Mouse (Mus musculus): ENCODE data around the gene Dpp8. TPM values are rescaled to one million over a fixed set of nuclear protein-coding genes. Genes with fewer than 3 reads are reported as not detected.
A peak's percentile ranks its signal among the peaks of the same experiment; 100 is the strongest.

Dpp8 gene
- polyA plus RNA-seq, 1 experiment from 2014 or later, result 36.3 TPM

DNA sequence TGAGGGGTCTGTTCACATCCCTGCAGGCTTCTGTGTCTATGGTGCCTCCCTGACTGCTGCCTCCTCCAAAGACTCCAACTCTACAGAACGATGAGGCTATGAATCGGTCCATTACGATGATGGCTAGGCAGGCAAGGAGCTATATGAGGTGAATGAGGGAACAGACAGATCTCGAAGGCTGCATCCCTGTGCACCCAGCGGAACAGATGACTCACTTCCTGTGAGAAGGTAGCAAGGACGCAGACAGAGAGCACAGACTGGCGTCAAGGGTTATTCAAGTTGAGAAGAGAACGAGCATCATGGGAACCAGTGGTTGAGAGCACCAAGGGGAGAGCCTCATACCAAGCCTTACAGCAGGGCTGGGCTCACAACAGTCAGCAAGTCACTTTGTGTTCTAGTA, 21.6 kb upstream of the Dpp8 start:
- Histone ChIP-seq H3K4me3 (ENCODE audit: low read depth, low read length) (no peak overlapping the region), H3K36me3 (ENCODE audit: control insufficient read depth, insufficient read depth, low read length) (peaks cover 29% of the 10 kb centered on the region), H3K4me2 (ENCODE audit: low read length) (no peak overlapping the region), H3K9ac (ENCODE audit: low read length) (no peak overlapping the region), H3K27me3 (replicated peaks; ENCODE audit: control insufficient read depth, insufficient read depth, low read length) (no peaks in the 10 kb centered on the region), H3K4me1 (ENCODE audit: control insufficient read depth, insufficient read depth, low read length) (0 out of 2 replicates have a peak, but pooled peaks cover under 1% of the 10 kb centered on the region), H3K9me3 (replicated peaks; ENCODE audit: control insufficient read depth, low read length) (no peaks in the 10 kb centered on the region), H3K27ac (ENCODE audit: low read depth, low read length) (no peak overlapping the region)
- DNase-seq (ENCODE audit: low spot score) (no peak), ATAC-seq (no peak)
- 91% methylated on average over 8 of the region's 8 CpGs for WGBS

DNA sequence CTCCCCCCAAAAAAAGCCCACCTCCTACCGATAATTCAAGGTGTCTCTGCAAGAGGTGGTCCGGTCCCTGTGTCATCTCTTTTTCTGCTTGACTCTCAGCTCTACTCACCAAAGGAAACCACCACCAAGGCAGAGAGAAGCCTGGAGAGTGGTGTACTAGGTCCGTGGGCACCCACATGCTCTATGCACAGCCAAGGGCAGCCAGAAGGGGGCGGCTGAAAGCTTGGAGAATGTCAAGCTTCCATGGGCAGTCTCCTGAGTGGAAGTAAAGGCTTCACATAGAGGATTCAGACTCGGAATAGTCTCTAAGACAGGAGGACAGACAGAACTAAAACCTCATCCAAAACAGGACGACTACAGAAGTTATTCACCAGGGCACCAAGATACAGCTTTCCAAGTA, 20.9 kb upstream of the Dpp8 start:
- Histone ChIP-seq H3K36me3 (ENCODE audit: control insufficient read depth, insufficient read depth, low read length) (peaks cover 22% of the 10 kb centered on the region), H3K27ac (ENCODE audit: low read depth, low read length) (no peak overlapping the region), H3K9me3 (replicated peaks; ENCODE audit: control insufficient read depth, low read length) (no peaks in the 10 kb centered on the region), H3K9ac (ENCODE audit: low read length) (no peak overlapping the region), H3K4me2 (ENCODE audit: low read length) (no peak overlapping the region), H3K4me3 (ENCODE audit: low read depth, low read length) (no peak overlapping the region), H3K4me1 (ENCODE audit: control insufficient read depth, insufficient read depth, low read length) (peaks cover 7% of the 10 kb centered on the region; the same call in 1 of the 2 replicates), H3K27me3 (replicated peaks; ENCODE audit: control insufficient read depth, insufficient read depth, low read length) (no peaks in the 10 kb centered on the region)
- ATAC-seq (no peak), DNase-seq (ENCODE audit: low spot score) (no peak)
- WGBS, result 55% methylated on average over 6 of the region's 6 CpGs

DNA sequence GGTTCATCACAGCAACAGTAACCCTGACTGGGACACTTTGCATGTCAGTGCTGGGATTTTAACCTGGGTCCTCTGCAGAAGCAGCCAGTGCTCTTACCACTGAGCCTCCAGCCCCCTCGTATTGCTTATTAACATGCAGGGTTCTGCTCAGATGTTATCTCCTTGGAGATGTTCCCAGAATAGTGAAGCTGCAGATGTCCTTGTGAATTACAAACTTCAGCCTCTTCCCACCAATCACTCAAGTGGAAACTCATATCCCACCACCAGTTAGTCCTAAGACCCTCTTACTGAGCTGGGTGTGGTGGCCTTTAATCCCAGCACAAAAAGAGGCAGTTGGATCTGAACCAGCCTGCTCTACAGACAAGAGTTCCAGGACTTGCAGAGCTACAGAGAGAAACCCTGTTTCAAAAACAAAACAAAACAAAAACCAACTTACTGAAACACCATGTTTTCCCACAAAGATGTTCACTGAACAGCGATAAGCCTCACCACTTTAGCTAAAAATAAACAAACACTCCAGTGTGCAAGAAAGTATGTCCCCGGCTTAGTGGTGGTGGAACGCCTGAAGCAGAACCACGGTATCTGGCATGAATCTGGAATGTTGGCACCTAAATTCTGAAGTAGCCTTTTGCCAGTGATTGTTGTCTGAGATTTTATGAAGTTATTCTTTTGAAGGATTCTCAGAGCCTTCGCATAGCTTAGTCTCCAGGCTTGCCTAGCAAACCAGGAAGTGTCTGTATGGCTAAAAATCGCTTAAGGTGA, 16.6 kb upstream of the Dpp8 start:
- DNase-seq (ENCODE audit: low spot score) (peak; percentile 7), ATAC-seq (no peak)
- Histone ChIP-seq H3K9me3 (replicated peaks; ENCODE audit: control insufficient read depth, low read length) (no peaks in the 10 kb centered on the region), H3K4me3 (ENCODE audit: low read depth, low read length) (no peak overlapping the region), H3K27ac (ENCODE audit: low read depth, low read length) (0 out of 2 replicates have a peak overlapping the region, but pooled peaks have one; percentile 9), H3K36me3 (ENCODE audit: control insufficient read depth, insufficient read depth, low read length) (peaks cover 2% of the 10 kb centered on the region), H3K9ac (ENCODE audit: low read length) (no peak overlapping the region), H3K27me3 (replicated peaks; ENCODE audit: control insufficient read depth, insufficient read depth, low read length) (no peaks in the 10 kb centered on the region), H3K4me1 (ENCODE audit: control insufficient read depth, insufficient read depth, low read length) (peaks cover 41% of the 10 kb centered on the region), H3K4me2 (ENCODE audit: low read length) (no peak overlapping the region)
- 80% methylated on average over 7 of the region's 7 CpGs for WGBS

DNA sequence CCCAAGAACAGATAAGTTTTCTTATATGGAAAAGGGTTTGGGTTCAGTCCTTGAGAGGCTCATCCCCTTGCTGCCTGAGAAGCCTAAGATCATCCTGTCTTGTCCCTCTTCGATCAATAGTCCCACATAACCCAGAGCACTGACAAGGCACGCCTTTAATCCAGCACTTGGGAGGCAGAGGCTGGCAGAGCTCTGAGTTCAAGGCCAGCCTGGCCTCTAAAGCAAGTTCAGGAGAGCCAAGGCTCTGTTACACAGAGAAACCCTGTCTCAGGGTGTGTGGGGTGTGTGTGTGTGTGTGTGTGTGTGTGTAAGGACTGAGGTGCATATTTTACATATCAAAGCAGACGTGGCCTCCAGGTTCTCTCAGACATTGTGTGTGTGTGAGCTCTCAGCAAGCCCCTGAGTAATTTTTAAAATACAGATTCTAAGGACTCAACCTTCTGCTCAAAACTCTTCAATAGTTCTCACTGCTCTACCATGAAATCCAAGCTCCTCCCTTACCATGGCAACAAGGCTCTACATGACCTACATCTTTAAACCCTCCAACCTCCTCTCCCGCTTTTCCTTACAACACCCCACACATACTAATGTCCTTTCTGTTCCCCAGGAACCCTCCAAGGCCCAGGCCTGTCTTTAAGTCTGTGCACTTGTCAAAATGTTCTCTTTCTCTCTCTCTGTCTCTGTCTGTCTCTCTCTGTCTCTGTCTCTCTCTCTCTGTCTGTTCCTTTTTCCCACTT, 15.8 kb upstream of the Dpp8 start:
- Histone ChIP-seq H3K27ac (ENCODE audit: low read depth, low read length) (0 out of 2 replicates have a peak overlapping the region, but pooled peaks have one; percentile 9), H3K27me3 (replicated peaks; ENCODE audit: control insufficient read depth, insufficient read depth, low read length) (no peaks in the 10 kb centered on the region), H3K9me3 (replicated peaks; ENCODE audit: control insufficient read depth, low read length) (no peaks in the 10 kb centered on the region), H3K4me2 (ENCODE audit: low read length) (no peak overlapping the region), H3K36me3 (ENCODE audit: control insufficient read depth, insufficient read depth, low read length) (no peaks in the 10 kb centered on the region), H3K4me1 (ENCODE audit: control insufficient read depth, insufficient read depth, low read length) (peaks cover 41% of the 10 kb centered on the region), H3K9ac (ENCODE audit: low read length) (no peak overlapping the region), H3K4me3 (ENCODE audit: low read depth, low read length) (no peak overlapping the region)
- 63% methylated on average over 4 of the region's 4 CpGs for WGBS
- no peak for ATAC-seq
- peak; percentile 24 for DNase-seq (ENCODE audit: low spot score)

DNA sequence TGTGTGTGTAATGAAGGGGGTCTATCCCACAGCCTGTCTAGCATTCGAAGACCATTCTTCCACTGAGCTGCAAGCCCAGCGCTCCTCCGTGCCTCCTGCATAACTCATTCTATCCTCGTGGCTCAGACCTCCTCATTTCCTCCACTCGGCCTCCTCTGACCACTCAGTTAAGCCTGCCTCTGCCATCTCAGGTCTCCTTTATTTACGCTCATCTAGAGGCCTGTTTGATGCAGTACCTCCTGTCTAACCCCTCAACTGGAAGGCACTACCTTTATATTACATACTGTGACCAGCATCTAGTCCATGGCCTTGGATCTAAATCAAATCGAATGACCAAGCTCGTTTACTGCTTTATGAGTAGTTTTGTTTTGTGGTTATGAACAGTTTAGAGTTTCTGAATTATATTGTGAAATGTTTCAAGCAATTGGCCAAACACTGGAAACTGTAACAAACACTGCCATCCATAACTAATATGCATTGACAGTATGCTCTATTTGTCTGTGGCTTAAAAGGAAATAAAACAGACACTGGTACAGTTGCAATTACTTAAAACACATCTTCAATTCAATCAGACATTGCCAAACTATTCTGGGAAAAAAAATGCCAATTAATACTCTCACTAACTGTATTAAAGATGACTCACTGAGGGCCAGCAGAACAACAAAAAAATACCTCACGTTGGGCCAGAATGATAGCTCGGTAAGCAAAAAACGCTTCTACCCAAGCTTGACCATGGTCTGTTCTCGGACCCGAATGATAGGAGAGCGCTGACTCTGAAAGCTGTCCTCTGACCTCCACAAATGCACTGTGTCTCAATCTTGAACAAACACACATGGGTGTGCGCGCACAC, 15.0 kb upstream of the Dpp8 start:
- no peak overlapping the region for H3K4me3 ChIP-seq (ENCODE audit: low read depth, low read length)
- H3K4me1 ChIP-seq (ENCODE audit: control insufficient read depth, insufficient read depth, low read length), result peaks cover 44% of the 10 kb centered on the region
- no peak for DNase-seq (ENCODE audit: low spot score)
- no peaks in the 10 kb centered on the region for H3K27me3 ChIP-seq (replicated peaks; ENCODE audit: control insufficient read depth, insufficient read depth, low read length)
- no peaks in the 10 kb centered on the region for H3K9me3 ChIP-seq (replicated peaks; ENCODE audit: control insufficient read depth, low read length)
- no peak overlapping the region; the same call in 1 of the 2 replicates for H3K9ac ChIP-seq (ENCODE audit: low read length)
- H3K36me3 ChIP-seq (ENCODE audit: control insufficient read depth, insufficient read depth, low read length), result no peaks in the 10 kb centered on the region
- no peak overlapping the region for H3K4me2 ChIP-seq (ENCODE audit: low read length)
- no peak for ATAC-seq
- H3K27ac ChIP-seq (ENCODE audit: low read depth, low read length), result no peak overlapping the region
- WGBS, result 81% methylated on average over 16 of the region's 16 CpGs

DNA sequence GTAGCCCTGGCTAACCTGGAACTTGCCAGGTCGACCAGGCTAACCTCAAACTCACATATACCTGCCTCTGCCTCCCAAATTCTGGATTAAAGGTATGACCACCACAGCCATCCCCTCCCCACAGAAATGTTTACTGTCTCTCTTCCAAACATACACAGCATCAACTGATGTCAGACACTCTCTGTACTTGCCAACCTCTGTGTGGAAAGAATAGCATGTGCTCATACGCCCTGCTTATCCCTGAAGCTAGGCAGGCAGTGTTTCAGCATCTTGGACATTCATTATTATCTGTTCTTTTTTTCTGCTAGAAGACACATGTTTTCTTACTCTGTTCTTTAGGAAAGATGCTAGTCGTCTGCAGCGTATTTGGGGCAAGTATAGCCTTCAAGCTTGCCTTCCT, 14.3 kb upstream of the Dpp8 start:
- ATAC-seq (no peak), DNase-seq (ENCODE audit: low spot score) (no peak)
- Histone ChIP-seq H3K9ac (ENCODE audit: low read length) (no peak overlapping the region; the same call in 1 of the 2 replicates), H3K4me2 (ENCODE audit: low read length) (no peak overlapping the region), H3K4me3 (ENCODE audit: low read depth, low read length) (no peak overlapping the region), H3K27ac (ENCODE audit: low read depth, low read length) (no peak overlapping the region), H3K27me3 (replicated peaks; ENCODE audit: control insufficient read depth, insufficient read depth, low read length) (no peaks in the 10 kb centered on the region), H3K9me3 (replicated peaks; ENCODE audit: control insufficient read depth, low read length) (no peaks in the 10 kb centered on the region), H3K4me1 (ENCODE audit: control insufficient read depth, insufficient read depth, low read length) (peaks cover 44% of the 10 kb centered on the region), H3K36me3 (ENCODE audit: control insufficient read depth, insufficient read depth, low read length) (no peaks in the 10 kb centered on the region)
- 83% methylated on average over 4 of the region's 4 CpGs for WGBS

DNA sequence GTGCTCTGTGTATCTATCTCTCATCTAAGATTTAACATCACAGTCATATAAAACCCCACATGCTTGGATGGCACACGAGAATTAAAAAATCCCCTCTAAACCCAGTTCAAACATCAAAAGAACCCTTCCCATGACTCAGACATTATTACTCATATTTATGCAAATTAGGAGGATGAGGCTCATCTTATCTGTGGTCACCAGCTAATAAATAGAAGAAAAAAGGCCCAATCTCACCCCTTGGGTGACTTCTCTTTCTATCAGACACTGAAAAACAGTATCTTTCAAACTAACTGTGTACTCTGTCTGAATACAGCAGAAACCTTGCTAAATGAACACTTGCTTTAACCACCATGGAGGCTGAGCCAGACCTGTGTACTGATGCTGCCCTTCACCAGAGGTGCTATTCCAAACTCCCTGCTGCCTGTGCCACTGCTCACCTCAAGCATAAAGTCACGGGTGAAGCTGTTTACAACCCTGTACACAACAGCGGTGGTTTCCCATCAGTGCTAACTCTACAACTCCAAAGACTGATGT, 13.6 kb upstream of the Dpp8 start:
- H3K4me3 ChIP-seq (ENCODE audit: low read depth, low read length), result no peak overlapping the region
- 71% methylated on average over 3 of the region's 3 CpGs for WGBS

DNA sequence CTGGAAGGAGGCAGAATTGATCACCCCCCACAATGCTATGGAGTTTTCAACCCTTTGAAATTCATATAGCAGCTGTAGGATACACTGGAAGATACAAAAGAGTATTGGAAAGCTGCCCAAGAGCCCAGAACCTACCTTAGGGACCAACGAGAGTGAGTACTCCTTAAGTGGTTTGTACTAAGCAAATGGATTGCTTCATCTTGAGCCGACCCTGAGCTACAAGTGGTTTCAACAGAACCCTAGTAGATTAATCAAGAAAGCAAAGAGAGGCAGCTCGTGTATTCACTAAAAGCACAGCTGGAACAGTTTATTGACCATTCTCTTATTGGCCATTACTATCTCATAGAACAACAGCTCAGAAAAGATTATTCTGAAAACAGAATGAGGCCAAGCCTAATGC, 13.1 kb upstream of the Dpp8 start:
- WGBS, result 54% methylated on average over 3 of the region's 3 CpGs
- Histone ChIP-seq H3K4me1 (ENCODE audit: control insufficient read depth, insufficient read depth, low read length) (peaks cover 44% of the 10 kb centered on the region), H3K27ac (ENCODE audit: low read depth, low read length) (no peak overlapping the region), H3K27me3 (replicated peaks; ENCODE audit: control insufficient read depth, insufficient read depth, low read length) (no peaks in the 10 kb centered on the region), H3K9ac (ENCODE audit: low read length) (no peak overlapping the region), H3K4me2 (ENCODE audit: low read length) (peak overlapping the region; percentile 63), H3K36me3 (ENCODE audit: control insufficient read depth, insufficient read depth, low read length) (no peaks in the 10 kb centered on the region), H3K9me3 (replicated peaks; ENCODE audit: control insufficient read depth, low read length) (no peaks in the 10 kb centered on the region), H3K4me3 (ENCODE audit: low read depth, low read length) (no peak overlapping the region)
- DNase-seq (ENCODE audit: low spot score) (no peak), ATAC-seq (no peak)

More for the DNA sequence above, 13.6 kb upstream of the Dpp8 start:
- Histone ChIP-seq H3K4me2 (ENCODE audit: low read length) (peak overlapping the region; percentile 63), H3K9me3 (replicated peaks; ENCODE audit: control insufficient read depth, low read length) (no peaks in the 10 kb centered on the region), H3K36me3 (ENCODE audit: control insufficient read depth, insufficient read depth, low read length) (no peaks in the 10 kb centered on the region), H3K9ac (ENCODE audit: low read length) (peak overlapping the region; percentile 17; the same call in 1 of the 2 replicates), H3K27me3 (replicated peaks; ENCODE audit: control insufficient read depth, insufficient read depth, low read length) (no peaks in the 10 kb centered on the region), H3K4me1 (ENCODE audit: control insufficient read depth, insufficient read depth, low read length) (peaks cover 44% of the 10 kb centered on the region), H3K27ac (ENCODE audit: low read depth, low read length) (no peak overlapping the region; the same call in 1 of the 2 replicates)
- no peak for DNase-seq (ENCODE audit: low spot score)
- ATAC-seq, result no peak

Measured in forebrain, embryonic 14.5 days (tissue).